Mouse (Mus musculus): ENCODE measurements around the gene Olfr1301.

The Olfr1301 gene

GRCm38 (mm10) chr2:111750706-111751105 is at the start of gene Olfr1301:
TSS of gene Olfr1301 (plus strand) at chr2:111751006.
- ATAC-seq (ENCODE audit: insufficient number of reproducible peaks, low FRiP score, low TSS enrichment): no peak

DNA sequence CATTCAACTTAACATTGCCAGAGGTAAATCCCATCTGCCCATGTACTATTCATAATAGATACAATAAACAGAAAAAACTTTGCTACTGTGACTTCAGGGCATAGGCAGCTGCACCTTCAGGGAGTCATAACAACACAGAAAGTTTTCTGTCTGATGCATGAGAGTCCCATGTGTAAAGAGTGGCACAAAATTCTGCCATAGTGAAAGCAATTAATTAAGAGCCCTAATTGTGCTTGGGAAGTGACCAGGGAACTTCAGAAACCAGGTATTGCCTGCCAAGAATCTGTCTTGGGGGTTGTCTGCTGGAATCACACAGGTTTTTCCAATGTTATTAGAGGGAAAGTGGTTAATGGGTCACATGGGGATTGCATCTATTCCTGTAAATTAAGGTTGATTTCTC is 24.1 kb upstream of the Olfr1301 start:
- no peak for ATAC-seq (ENCODE audit: insufficient number of reproducible peaks, low FRiP score, low TSS enrichment)

DNA sequence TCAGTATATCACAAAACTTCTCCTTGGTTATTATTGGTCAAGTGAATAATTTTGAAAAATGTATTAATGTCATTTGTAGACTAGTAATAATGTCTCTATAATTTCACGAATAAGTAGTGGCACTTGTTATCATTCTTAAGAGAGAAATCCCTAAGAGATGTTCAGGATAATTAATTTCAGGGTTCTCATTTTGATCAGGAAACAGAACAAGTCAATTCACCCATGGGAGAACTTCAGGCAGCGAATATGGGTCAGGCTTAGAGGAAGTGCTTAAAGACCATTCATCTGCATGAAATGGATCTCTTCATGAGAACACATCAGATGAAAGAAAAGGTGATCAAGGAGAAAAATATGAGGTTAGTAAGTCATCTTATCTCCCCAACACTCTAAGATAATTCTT is 26.3 kb downstream of the Olfr1301 start, which contains the start of gene Olfr1302:
Olfr1302 (plus strand) TSS at position 301 of the 400 bp plus-strand sequence.
- ATAC-seq (ENCODE audit: insufficient number of reproducible peaks, low FRiP score, low TSS enrichment): no peak
